Mouse (Mus musculus): ENCODE results near the gene Mttp. TPM values are rescaled to one million over a fixed set of nuclear protein-coding genes. Genes with fewer than 3 reads are reported as not detected.

Gene Mttp
- polyA plus RNA-seq, 1 experiment from 2014 or later: 8.6 TPM

GRCm38 (mm10) chr3:138066348-138066856 lies 78.4 kb downstream of the Mttp start:
- H3K9me3 ChIP-seq (ENCODE audit: control insufficient read depth, low read length): no peaks in the 10 kb centered on the region
- no peak overlapping the region for H3K9ac ChIP-seq (ENCODE audit: low read length)
- H3K27me3 ChIP-seq (ENCODE audit: control insufficient read depth, insufficient read depth, low read depth, low read length): no peaks in the 10 kb centered on the region
- 77% methylated on average over 20 of the region's 20 CpGs for WGBS
- no peak overlapping the region for H3K4me3 ChIP-seq (ENCODE audit: low read length)
- H3K36me3 ChIP-seq (ENCODE audit: control insufficient read depth, insufficient read depth, low read length): no peaks in the 10 kb centered on the region
- ATAC-seq (ENCODE audit: low read depth): no peak
- no peak overlapping the region for H3K4me2 ChIP-seq (ENCODE audit: low read depth, low read length)
- H3K27ac ChIP-seq (ENCODE audit: low read length): no peak overlapping the region
- peaks cover 12% of the 10 kb centered on the region for H3K4me1 ChIP-seq (replicated peaks; ENCODE audit: control insufficient read depth, insufficient read depth, low read length)

GRCm38 (mm10) chr3:138065930-138066329 lies 78.8 kb downstream of the Mttp start:
- no peaks in the 10 kb centered on the region for H3K9me3 ChIP-seq (ENCODE audit: control insufficient read depth, low read length)
- H3K4me1 ChIP-seq (replicated peaks; ENCODE audit: control insufficient read depth, insufficient read depth, low read length): peaks cover 12% of the 10 kb centered on the region
- H3K27ac ChIP-seq (ENCODE audit: low read length): no peak overlapping the region
- H3K4me2 ChIP-seq (ENCODE audit: low read depth, low read length): no peak overlapping the region
- WGBS: 84% methylated on average over 16 of the region's 16 CpGs
- H3K9ac ChIP-seq (ENCODE audit: low read length): no peak overlapping the region
- no peak overlapping the region for H3K4me3 ChIP-seq (ENCODE audit: low read length)
- H3K36me3 ChIP-seq (ENCODE audit: control insufficient read depth, insufficient read depth, low read length): no peaks in the 10 kb centered on the region
- no peaks in the 10 kb centered on the region for H3K27me3 ChIP-seq (ENCODE audit: control insufficient read depth, insufficient read depth, low read depth, low read length)
- ATAC-seq (ENCODE audit: low read depth): no peak

- no peaks in the 10 kb centered on the region for H3K27me3 ChIP-seq (ENCODE audit: control insufficient read depth, insufficient read depth, low read depth, low read length)
- peak within 1 kb of the TSS; percentile 40 for H3K4me2 ChIP-seq (ENCODE audit: low read depth, low read length)
- H3K36me3 ChIP-seq (ENCODE audit: control insufficient read depth, insufficient read depth, low read length): no peaks in the 10 kb centered on the region
- 57% methylated on average over 33 of the region's 33 CpGs for WGBS
- H3K9ac ChIP-seq (ENCODE audit: low read length): peak within 1 kb of the TSS; percentile 42; the same call in 1 of the 2 replicates
- peak within 1 kb of the TSS; percentile 23 for H3K4me3 ChIP-seq (ENCODE audit: low read length)
- H3K4me1 ChIP-seq (replicated peaks; ENCODE audit: control insufficient read depth, insufficient read depth, low read length): peaks cover 12% of the 10 kb centered on the region
- peak within 1 kb of the TSS; percentile 62 for H3K27ac ChIP-seq (ENCODE audit: low read length)
- ATAC-seq (ENCODE audit: low read depth): peak; percentile 14; the same call in 1 of the 2 replicates
- H3K9me3 ChIP-seq (ENCODE audit: control insufficient read depth, low read length): no peaks in the 10 kb centered on the region
Measured at GRCm38 (mm10) chr3:138064732-138065645, 79.8 kb downstream of the Mttp start, which contains the start of gene 1110002E22Rik. TSS of gene 1110002E22Rik (plus strand) at chr3:138065052.

GRCm38 (mm10) chr3:138063731-138064329 lies 80.9 kb downstream of the Mttp start:
- 0 out of 2 replicates have a peak overlapping the region, but pooled peaks have one; percentile 26 for H3K9ac ChIP-seq (ENCODE audit: low read length)

GRCm38 (mm10) chr3:138062673-138063072 lies 82.1 kb downstream of the Mttp start:
- Histone ChIP-seq H3K4me1 (replicated peaks; ENCODE audit: control insufficient read depth, insufficient read depth, low read length) (peaks cover 12% of the 10 kb centered on the region), H3K27ac (ENCODE audit: low read length) (no peak overlapping the region), H3K36me3 (ENCODE audit: control insufficient read depth, insufficient read depth, low read length) (no peaks in the 10 kb centered on the region), H3K9ac (ENCODE audit: low read length) (no peak overlapping the region), H3K27me3 (ENCODE audit: control insufficient read depth, insufficient read depth, low read depth, low read length) (no peaks in the 10 kb centered on the region), H3K9me3 (ENCODE audit: control insufficient read depth, low read length) (no peaks in the 10 kb centered on the region), H3K4me3 (ENCODE audit: low read length) (no peak overlapping the region), H3K4me2 (ENCODE audit: low read depth, low read length) (no peak overlapping the region)
- 64% methylated on average over 4 of the region's 4 CpGs for WGBS
- no peak for ATAC-seq (ENCODE audit: low read depth)

More at GRCm38 (mm10) chr3:138063731-138064329, 80.9 kb downstream of the Mttp start:
- H3K36me3 ChIP-seq (ENCODE audit: control insufficient read depth, insufficient read depth, low read length): no peaks in the 10 kb centered on the region
- H3K27me3 ChIP-seq (ENCODE audit: control insufficient read depth, insufficient read depth, low read depth, low read length): no peaks in the 10 kb centered on the region
- H3K9me3 ChIP-seq (ENCODE audit: control insufficient read depth, low read length): no peaks in the 10 kb centered on the region
- peak; percentile 84 for ATAC-seq (ENCODE audit: low read depth)
- peak overlapping the region; percentile 62 for H3K27ac ChIP-seq (ENCODE audit: low read length)
- H3K4me3 ChIP-seq (ENCODE audit: low read length): no peak overlapping the region
- WGBS: 34% methylated on average over 14 of the region's 14 CpGs
- H3K4me2 ChIP-seq (ENCODE audit: low read depth, low read length): peak overlapping the region; percentile 17; the same call in 1 of the 2 replicates
- peaks cover 12% of the 10 kb centered on the region for H3K4me1 ChIP-seq (replicated peaks; ENCODE audit: control insufficient read depth, insufficient read depth, low read length)

GRCm38 (mm10) chr3:138061205-138061911 lies 83.4 kb downstream of the Mttp start:
- no peak overlapping the region for H3K9ac ChIP-seq (ENCODE audit: low read length)
- H3K36me3 ChIP-seq (ENCODE audit: control insufficient read depth, insufficient read depth, low read length): no peaks in the 10 kb centered on the region
- H3K27ac ChIP-seq (ENCODE audit: low read length): no peak overlapping the region
- H3K4me1 ChIP-seq (replicated peaks; ENCODE audit: control insufficient read depth, insufficient read depth, low read length): peaks cover 22% of the 10 kb centered on the region
- 80% methylated on average over 9 of the region's 9 CpGs for WGBS
- no peaks in the 10 kb centered on the region for H3K27me3 ChIP-seq (ENCODE audit: control insufficient read depth, insufficient read depth, low read depth, low read length)
- ATAC-seq (ENCODE audit: low read depth): no peak
- no peaks in the 10 kb centered on the region for H3K9me3 ChIP-seq (ENCODE audit: control insufficient read depth, low read length)
- H3K4me3 ChIP-seq (ENCODE audit: low read length): no peak overlapping the region
- no peak overlapping the region for H3K4me2 ChIP-seq (ENCODE audit: low read depth, low read length)

GRCm38 (mm10) chr3:138060429-138060828 lies 84.3 kb downstream of the Mttp start:
- no peaks in the 10 kb centered on the region for H3K9me3 ChIP-seq (ENCODE audit: control insufficient read depth, low read length)
- no peak for ATAC-seq (ENCODE audit: low read depth)
- 88% methylated on average over 7 of the region's 7 CpGs for WGBS
- no peak overlapping the region for H3K4me2 ChIP-seq (ENCODE audit: low read depth, low read length)
- H3K4me1 ChIP-seq (replicated peaks; ENCODE audit: control insufficient read depth, insufficient read depth, low read length): peaks cover 22% of the 10 kb centered on the region
- H3K27ac ChIP-seq (ENCODE audit: low read length): no peak overlapping the region
- no peak overlapping the region for H3K9ac ChIP-seq (ENCODE audit: low read length)
- H3K4me3 ChIP-seq (ENCODE audit: low read length): no peak overlapping the region
- no peaks in the 10 kb centered on the region for H3K36me3 ChIP-seq (ENCODE audit: control insufficient read depth, insufficient read depth, low read length)
- no peaks in the 10 kb centered on the region for H3K27me3 ChIP-seq (ENCODE audit: control insufficient read depth, insufficient read depth, low read depth, low read length)

GRCm38 (mm10) chr3:138058226-138058625 lies 86.5 kb downstream of the Mttp start:
- ATAC-seq (ENCODE audit: low read depth): no peak
- no peaks in the 10 kb centered on the region for H3K9me3 ChIP-seq (ENCODE audit: control insufficient read depth, low read length)
- H3K4me3 ChIP-seq (ENCODE audit: low read length): no peak overlapping the region
- H3K27me3 ChIP-seq (ENCODE audit: control insufficient read depth, insufficient read depth, low read depth, low read length): no peaks in the 10 kb centered on the region
- H3K4me1 ChIP-seq (replicated peaks; ENCODE audit: control insufficient read depth, insufficient read depth, low read length): peaks cover 17% of the 10 kb centered on the region
- 43% methylated on average over 4 of the region's 4 CpGs for WGBS
- H3K36me3 ChIP-seq (ENCODE audit: control insufficient read depth, insufficient read depth, low read length): no peaks in the 10 kb centered on the region
- H3K9ac ChIP-seq (ENCODE audit: low read length): no peak overlapping the region
- H3K4me2 ChIP-seq (ENCODE audit: low read depth, low read length): no peak overlapping the region
- H3K27ac ChIP-seq (ENCODE audit: low read length): no peak overlapping the region
